Mouse (Mus musculus) embryonic facial prominence, embryonic 11.5 days (tissue): ENCODE results near the gene Gabrr2. TPM values are rescaled to one million over a fixed set of nuclear protein-coding genes. Genes with fewer than 3 reads are reported as not detected.
A peak's percentile ranks its signal among the peaks of the same experiment; 100 is the strongest.

Experiments
- ATAC-seq: fragments of 200-750 bp; cut with Nextera tagmentation; replicated peaks from 2 replicates; pipeline ENCODE4 v1.8.0; 2017; ENCODE audit warnings: low read depth; ENCODE audit not compliant: insufficient number of reproducible peaks, low FRiP score, low TSS enrichment
- DNase-seq: peaks from one replicate; pipeline ENCODE4 v3.0.0-alpha.2; 2015; ENCODE audit warnings: low spot score
- H3K27ac ChIP-seq: fragments of 300-500 bp; sonication (generic); replicated peaks from 2 replicates; pipeline ENCODE4 v1.5.1; 2014; ENCODE audit warnings: mild to moderate bottlenecking, low read depth, low read length, control low read depth
- H3K27me3 ChIP-seq: fragments of 300-500 bp; sonication (generic); 2 replicates; pipeline ENCODE4 v1.6.1; 2014; ENCODE audit warnings: mild to moderate bottlenecking, low read length, moderate library complexity, mixed read lengths; ENCODE audit not compliant: control insufficient read depth, insufficient read depth
- H3K36me3 ChIP-seq: fragments of 300-500 bp; sonication (generic); replicated peaks from 2 replicates; pipeline ENCODE4 v1.6.1; 2014; ENCODE audit warnings: low read depth, mild to moderate bottlenecking, low read length, moderate library complexity, mixed read lengths; ENCODE audit not compliant: control insufficient read depth, insufficient read depth
- H3K4me1 ChIP-seq: fragments of 300-500 bp; sonication (generic); 2 replicates; pipeline ENCODE4 v1.6.1; 2014; ENCODE audit warnings: low read length, mixed read lengths; ENCODE audit not compliant: control insufficient read depth, insufficient read depth
- H3K4me2 ChIP-seq: fragments of 300-500 bp; sonication (generic); 2 replicates; pipeline ENCODE4 v1.6.1; 2014; ENCODE audit warnings: low read depth, mild to moderate bottlenecking, control low read depth, low read length, moderate library complexity
- H3K4me3 ChIP-seq: fragments of 300-500 bp; sonication (generic); 2 replicates; pipeline ENCODE4 v1.5.1; 2014; ENCODE audit warnings: low read depth, low read length, control low read depth
- H3K9ac ChIP-seq: fragments of 300-500 bp; sonication (generic); replicated peaks from 2 replicates; pipeline ENCODE4 v1.6.1; 2014; ENCODE audit warnings: mild to moderate bottlenecking, control low read depth, low read length
- H3K9me3 ChIP-seq: fragments of 300-500 bp; sonication (generic); replicated peaks from 2 replicates; pipeline ENCODE4 v1.6.1; 2016; ENCODE audit warnings: mild to moderate bottlenecking, low read length, inconsistent platforms, mixed read lengths; ENCODE audit not compliant: control insufficient read depth
- WGBS: fragments of 180-500 bp; shearing (Covaris S2); extraction: QIAGEN DNeasy Blood & Tissue Kit; methylation state at CpG from one replicate; pipeline ENCODE4 v1.1.7; 2014; 5-methylcytosine and 5-hydroxymethylcytosine counted together
- polyA plus RNA-seq: library from polyadenylated mRNA; unstranded; fragments of >200 nt; fragmentation: Nextera tagmentation; extraction: Ambion mirVana; gene quantifications from 2 replicates; pipeline ENCODE4 v1.2.1, GENCODE M21; 2014

The Gabrr2 gene
- polyA plus RNA-seq, 1 experiment from 2014 or later = not detected

- ATAC-seq = no peak
- Histone ChIP-seq H3K4me1 (no peaks in the 10 kb centered on the region), H3K4me3 (no peak overlapping the region), H3K27me3 (no peaks in the 10 kb centered on the region), H3K36me3 (no peaks in the 10 kb centered on the region; the same call in 1 of the 2 replicates), H3K4me2 (no peak overlapping the region), H3K9me3 (0 out of 2 replicates have a peak, but pooled peaks cover 4% of the 10 kb centered on the region), H3K9ac (no peak overlapping the region), H3K27ac (no peak overlapping the region)
- DNase-seq = no peak
- 79% methylated on average over 6 of the region's 6 CpGs for WGBS
Measured at GRCm38 (mm10) chr4:33033515-33033914, 29.3 kb upstream of the Gabrr2 start.

GRCm38 (mm10) chr4:33039826-33040225 lies 23.0 kb upstream of the Gabrr2 start:
- peaks cover 4% of the 10 kb centered on the region for H3K36me3 ChIP-seq

GRCm38 (mm10) chr4:33049601-33050000 lies 13.2 kb upstream of the Gabrr2 start:
- H3K9me3 ChIP-seq = no peaks in the 10 kb centered on the region

More at GRCm38 (mm10) chr4:33039826-33040225, 23.0 kb upstream of the Gabrr2 start:
- DNase-seq (no peak), ATAC-seq (no peak)
- no peak overlapping the region for H3K4me3 ChIP-seq
- no peaks in the 10 kb centered on the region for H3K27me3 ChIP-seq
- H3K9ac ChIP-seq = no peak overlapping the region
- no peak overlapping the region for H3K4me2 ChIP-seq
- 80% methylated on average over 4 of the region's 4 CpGs for WGBS
- H3K27ac ChIP-seq = no peak overlapping the region
- H3K9me3 ChIP-seq = 0 out of 2 replicates have a peak, but pooled peaks cover 4% of the 10 kb centered on the region
- H3K4me1 ChIP-seq = no peaks in the 10 kb centered on the region

GRCm38 (mm10) chr4:33052055-33052454 lies 10.7 kb upstream of the Gabrr2 start:
- peaks cover 2% of the 10 kb centered on the region for H3K36me3 ChIP-seq
- no peaks in the 10 kb centered on the region for H3K27me3 ChIP-seq
- no peaks in the 10 kb centered on the region for H3K9me3 ChIP-seq
- WGBS = 92% methylated on average over 3 of the region's 3 CpGs
- H3K4me2 ChIP-seq = no peak overlapping the region
- no peak for ATAC-seq
- H3K4me3 ChIP-seq = no peak overlapping the region
- no peaks in the 10 kb centered on the region for H3K4me1 ChIP-seq
- no peak overlapping the region for H3K27ac ChIP-seq
- no peak for DNase-seq
- H3K9ac ChIP-seq = no peak overlapping the region

More at GRCm38 (mm10) chr4:33049601-33050000, 13.2 kb upstream of the Gabrr2 start:
- no peak overlapping the region for H3K4me3 ChIP-seq
- no peak overlapping the region for H3K4me2 ChIP-seq
- peaks cover 2% of the 10 kb centered on the region for H3K36me3 ChIP-seq
- H3K9ac ChIP-seq = no peak overlapping the region
- WGBS = 93% methylated on average over 11 of the region's 11 CpGs
- H3K27ac ChIP-seq = no peak overlapping the region
- DNase-seq (no peak), ATAC-seq (no peak)
- H3K27me3 ChIP-seq = no peaks in the 10 kb centered on the region
- H3K4me1 ChIP-seq = no peaks in the 10 kb centered on the region

GRCm38 (mm10) chr4:33052650-33053049 lies 10.1 kb upstream of the Gabrr2 start:
- 85% methylated on average over 5 of the region's 5 CpGs for WGBS
- no peak for ATAC-seq

GRCm38 (mm10) chr4:33054426-33054825 lies 8.4 kb upstream of the Gabrr2 start:
- Histone ChIP-seq H3K4me3 (no peak overlapping the region), H3K36me3 (peaks cover 2% of the 10 kb centered on the region), H3K27me3 (no peaks in the 10 kb centered on the region), H3K4me1 (no peaks in the 10 kb centered on the region), H3K9ac (no peak overlapping the region), H3K4me2 (no peak overlapping the region), H3K27ac (no peak overlapping the region), H3K9me3 (no peaks in the 10 kb centered on the region)
- no peak for ATAC-seq
- no peak for DNase-seq

More at GRCm38 (mm10) chr4:33052650-33053049, 10.1 kb upstream of the Gabrr2 start:
- Histone ChIP-seq H3K27me3 (no peaks in the 10 kb centered on the region), H3K36me3 (peaks cover 2% of the 10 kb centered on the region), H3K27ac (no peak overlapping the region), H3K4me1 (no peaks in the 10 kb centered on the region), H3K9ac (no peak overlapping the region), H3K9me3 (no peaks in the 10 kb centered on the region), H3K4me3 (no peak overlapping the region), H3K4me2 (no peak overlapping the region)
- no peak for DNase-seq

- Histone ChIP-seq H3K4me2 (no peak overlapping the region), H3K27me3 (no peaks in the 10 kb centered on the region), H3K9ac (no peak overlapping the region), H3K4me1 (no peaks in the 10 kb centered on the region), H3K9me3 (no peaks in the 10 kb centered on the region), H3K36me3 (no peaks in the 10 kb centered on the region), H3K27ac (no peak overlapping the region), H3K4me3 (no peak overlapping the region)
- ATAC-seq (no peak), DNase-seq (no peak)
- WGBS = 82% methylated on average over 1 of the region's 1 CpGs
Measured at GRCm38 (mm10) chr4:33056317-33056716, 6.5 kb upstream of the Gabrr2 start.

- ATAC-seq (no peak), DNase-seq (peak; percentile 27)
- Histone ChIP-seq H3K9ac (no peak overlapping the region), H3K27ac (no peak overlapping the region), H3K4me1 (no peaks in the 10 kb centered on the region), H3K4me2 (no peak overlapping the region), H3K27me3 (no peaks in the 10 kb centered on the region), H3K36me3 (no peaks in the 10 kb centered on the region), H3K4me3 (no peak overlapping the region), H3K9me3 (no peaks in the 10 kb centered on the region)
- 55% methylated on average over 11 of the region's 11 CpGs for WGBS
Measured at GRCm38 (mm10) chr4:33057890-33058687, 4.7 kb upstream of the Gabrr2 start.
